Mouse (Mus musculus) urinary bladder, postnatal 25 days (tissue): ENCODE measurements at regions not wholly inside any gene's neighbourhood (a gene's known extent, or its start where the extent isn't known, plus 50 kb on each side); places are given as distances from the start of the nearest gene placed in this dataset.
A peak's percentile ranks its signal among the peaks of the same experiment; 100 is the strongest.

ENCODE experiments used
- DNase-seq: peaks from one replicate; pipeline ENCODE4 v3.0.0; 2022; ENCODE audit warnings: low spot score

DNA sequence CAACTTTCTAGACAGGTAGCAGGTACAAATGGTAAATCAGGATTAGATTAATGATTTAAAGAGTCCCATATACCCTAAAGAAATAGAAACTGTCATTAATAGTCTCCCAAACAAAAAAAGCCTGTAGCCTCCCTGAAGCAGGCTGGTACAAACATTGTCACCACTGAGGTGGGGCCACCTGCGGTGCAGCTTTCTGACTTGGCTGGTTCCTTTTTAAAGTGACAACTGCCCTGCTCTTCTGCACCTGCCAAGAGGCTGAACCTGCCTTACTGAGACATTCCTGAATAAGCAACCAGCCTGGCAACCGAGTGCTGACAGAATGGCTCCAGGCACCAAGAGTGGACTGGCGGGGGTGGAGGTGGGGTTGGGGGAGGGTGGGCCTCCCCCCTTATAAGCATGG, 687.0 kb upstream of the Vrk2 start:
- no peak for DNase-seq

DNA sequence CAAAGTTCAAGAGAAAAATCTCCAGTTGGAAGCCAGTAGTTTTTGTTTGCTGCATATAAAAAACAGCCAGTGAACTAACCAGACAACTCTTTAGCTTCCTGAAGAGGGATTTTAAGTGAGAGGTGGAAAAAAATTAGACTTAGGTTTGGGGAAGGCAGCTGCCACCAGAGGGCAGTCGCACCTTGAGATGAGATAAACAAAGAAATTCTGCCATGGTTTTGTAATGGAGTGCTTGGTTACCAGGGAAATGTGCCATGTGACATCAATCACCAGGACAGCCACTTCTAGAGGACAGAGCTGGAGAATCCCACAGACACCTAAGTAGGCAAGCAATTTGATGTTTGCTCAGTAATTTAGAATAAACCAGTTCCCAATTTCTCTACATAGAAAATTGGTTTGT, 670.5 kb upstream of the Vrk2 start:
- DNase-seq = no peak

DNA sequence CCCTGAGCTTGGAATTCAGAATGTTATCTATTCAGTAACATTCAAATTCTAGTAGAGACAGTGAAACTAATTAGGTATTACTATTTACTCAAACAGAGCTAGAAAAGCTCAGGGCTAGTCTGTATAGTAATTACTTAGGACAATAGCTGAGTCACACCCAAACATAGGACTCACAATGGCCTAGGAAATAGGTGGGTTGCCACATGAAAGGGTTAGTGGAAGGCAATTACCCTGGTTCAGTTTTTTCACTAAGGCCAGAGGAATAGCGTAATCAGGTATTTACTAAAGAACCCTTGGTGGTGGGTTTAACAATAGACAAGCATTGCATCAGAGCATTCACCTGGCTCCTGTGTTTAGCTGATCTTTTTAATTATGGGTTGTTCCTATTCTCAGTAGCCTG, 664.7 kb upstream of the Vrk2 start:
- DNase-seq = no peak

DNA sequence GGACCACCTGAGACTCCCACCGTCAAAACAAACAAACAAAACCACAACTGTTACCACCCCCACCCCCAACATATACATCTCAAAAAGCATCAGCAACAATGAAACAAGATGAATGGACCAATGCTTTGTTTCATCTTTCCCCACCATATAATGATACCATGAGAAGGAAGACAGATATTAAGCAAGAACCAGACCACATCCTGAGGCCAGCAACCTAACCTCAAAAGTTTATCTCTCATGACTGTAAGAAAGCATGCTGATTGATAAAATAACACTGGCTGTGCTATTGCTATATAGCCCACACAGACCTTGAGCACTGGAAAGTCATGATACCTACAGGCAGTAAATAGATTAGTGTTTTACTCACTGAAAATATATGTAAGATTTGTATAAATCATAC, 642.1 kb upstream of the Vrk2 start:
- DNase-seq = no peak

DNA sequence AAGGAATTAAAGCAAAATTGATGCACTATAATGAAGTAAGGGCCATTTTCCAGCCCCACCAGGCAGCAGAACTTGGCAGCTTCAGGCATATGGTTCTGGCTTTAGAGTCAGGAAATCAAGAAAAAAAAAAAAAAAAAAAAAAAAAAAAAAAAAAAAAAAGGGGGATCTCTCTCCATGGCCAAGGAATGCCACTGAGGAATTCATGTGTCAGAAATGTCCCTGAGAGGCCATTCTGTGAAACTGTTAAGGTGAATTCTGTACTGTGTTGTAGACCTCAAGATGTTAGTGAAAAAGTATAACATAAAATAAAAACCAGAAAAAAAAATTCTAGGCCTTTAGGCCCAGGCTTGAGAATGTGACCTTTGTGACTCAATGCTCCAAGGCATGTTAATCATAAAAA, 632.7 kb upstream of the Vrk2 start:
- DNase-seq = no peak

DNA sequence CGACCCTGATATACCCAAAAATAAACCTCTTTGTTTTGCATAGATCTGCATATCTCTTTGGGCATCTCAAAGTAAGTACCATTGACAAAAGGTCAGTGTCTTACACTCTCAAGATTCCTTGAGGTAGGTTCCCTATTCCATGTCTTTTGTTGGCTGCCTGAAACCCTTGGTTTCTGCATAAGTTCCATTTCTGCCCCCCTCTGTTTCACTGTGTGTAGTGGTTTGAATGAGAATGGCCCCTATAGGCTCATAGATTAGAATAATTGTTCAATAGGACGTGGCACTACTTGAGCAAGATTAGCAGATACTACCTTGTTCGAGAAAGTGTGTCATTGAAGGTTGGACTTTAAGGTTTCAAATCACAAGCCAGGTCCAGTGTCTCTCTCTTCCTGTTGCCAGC, 628.6 kb upstream of the Vrk2 start:
- no peak for DNase-seq

DNA sequence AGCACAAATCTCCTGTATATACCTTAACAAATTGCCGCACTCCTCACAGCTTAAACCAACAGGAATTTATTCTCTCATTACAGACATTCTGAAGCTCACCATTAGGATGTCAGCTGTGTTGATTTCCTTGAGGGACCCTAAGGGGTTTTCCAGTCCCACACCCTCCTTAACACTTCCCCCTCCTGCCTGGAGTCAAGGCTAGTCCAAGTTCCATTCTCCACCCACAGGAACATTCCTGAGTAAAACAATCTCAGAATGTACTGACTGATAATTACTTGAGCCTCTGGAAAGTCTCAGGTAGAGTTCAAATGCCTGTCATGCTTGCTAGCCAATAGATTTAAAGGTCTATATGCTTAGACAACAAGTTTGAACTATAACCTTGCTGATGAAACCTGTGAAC, 628.2 kb upstream of the Vrk2 start:
- DNase-seq = no peak

DNA sequence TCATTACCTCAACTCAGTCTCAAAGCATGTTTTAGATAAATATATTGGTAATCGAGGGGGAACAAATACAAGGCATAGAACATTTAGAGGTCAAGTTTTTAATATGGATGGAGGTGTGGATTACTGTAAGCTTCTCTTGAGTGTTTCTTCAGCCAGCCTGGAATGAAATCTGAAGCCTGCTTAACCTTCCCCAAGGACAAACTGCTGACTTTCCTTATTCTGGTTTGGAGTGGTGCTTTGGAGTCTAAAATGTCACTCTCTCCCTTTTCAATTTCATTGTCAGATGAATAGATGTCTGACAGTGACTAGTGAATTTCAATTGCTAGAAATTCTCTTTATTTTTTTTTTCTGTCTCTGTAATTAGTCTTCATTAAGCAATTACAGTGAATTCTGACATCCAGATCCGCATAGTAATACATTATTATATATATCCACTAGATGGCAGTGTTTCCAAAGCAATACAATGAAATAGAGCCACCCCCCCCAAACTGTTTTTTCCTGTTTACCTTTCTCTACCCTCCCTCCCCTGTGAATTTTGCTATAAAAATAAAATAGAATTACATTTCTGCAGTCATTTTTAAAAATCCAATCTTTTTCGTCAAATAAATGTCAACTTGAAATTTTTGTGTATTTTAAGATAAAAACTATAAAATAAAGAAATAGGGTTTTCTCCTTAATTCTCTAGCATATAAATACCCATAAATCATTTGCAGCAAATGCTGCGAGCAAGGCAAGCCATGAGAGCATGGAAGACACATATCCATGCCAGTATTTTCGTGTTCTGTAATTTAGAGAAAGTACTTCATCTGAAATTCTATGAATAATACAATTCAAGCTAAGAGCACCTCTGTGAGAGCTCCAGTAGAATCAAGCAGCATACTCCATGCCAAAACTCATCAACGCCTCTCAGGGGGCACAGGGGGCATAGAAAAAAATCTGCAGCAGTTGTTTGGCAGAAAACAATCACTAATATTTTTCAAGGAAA, 626.2 kb upstream of the Vrk2 start:
- DNase-seq = no peak

DNA sequence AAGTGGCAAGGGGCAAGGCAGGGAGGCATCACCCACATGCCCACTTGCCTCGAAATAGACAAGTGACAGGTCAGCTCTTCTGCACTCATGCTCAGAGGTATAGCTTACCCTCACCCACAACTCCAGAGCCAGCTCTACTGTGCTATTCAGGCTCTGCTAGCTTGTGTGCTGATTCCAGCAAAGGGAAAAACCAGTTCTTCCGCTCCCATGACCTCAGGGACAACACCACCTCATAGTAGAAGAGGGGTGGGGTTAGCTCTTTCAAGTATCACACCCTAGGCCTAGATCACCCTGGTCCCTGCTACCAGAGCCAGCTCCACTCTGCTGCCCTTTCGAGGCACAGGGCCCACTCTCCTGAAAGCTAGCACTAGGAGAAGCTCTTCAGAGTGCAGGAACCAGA, 622.0 kb upstream of the Vrk2 start:
- DNase-seq = peak; percentile 4

DNA sequence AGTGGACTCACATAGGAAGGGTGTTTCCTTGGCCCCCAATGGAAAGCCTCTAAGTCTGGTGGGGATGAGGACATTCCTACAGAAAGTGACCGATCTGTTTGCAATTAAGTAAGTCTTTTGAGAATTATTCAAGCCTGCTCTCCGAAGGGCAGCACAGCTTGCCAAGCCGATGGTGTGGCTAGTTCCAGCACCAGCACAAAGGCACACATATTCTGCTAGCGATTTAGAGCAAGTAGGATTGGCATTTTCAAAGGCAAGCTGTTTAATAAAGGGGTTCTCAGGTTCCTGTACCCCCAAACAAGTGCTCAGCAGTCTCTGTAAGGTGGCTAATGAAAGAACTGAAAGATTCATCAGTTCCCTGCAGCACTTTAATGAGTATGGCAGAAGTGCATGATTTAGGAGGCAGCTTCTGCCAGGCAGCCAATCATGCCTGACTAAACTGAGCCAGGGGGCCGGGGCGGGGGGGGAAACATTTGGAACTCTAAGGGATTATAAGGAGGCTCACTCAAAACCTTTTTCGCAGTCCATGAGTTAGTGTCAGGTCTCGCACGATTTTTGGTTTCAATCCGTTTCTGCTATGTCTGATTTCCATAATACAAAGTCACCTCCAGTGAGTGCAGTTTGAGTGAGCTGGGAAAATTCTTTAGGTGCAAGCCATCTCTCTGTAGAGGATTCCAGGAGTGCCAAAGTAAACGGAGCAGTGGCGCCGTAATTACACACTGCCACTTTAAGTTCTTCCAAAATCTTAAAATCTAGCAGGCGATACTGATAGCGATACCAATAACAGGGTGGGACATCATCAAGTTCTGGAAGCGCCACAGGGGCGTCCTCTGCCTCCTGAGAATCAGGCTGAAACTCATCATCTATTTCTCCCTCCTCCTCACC, 609.8 kb upstream of the Vrk2 start:
- DNase-seq = no peak

DNA sequence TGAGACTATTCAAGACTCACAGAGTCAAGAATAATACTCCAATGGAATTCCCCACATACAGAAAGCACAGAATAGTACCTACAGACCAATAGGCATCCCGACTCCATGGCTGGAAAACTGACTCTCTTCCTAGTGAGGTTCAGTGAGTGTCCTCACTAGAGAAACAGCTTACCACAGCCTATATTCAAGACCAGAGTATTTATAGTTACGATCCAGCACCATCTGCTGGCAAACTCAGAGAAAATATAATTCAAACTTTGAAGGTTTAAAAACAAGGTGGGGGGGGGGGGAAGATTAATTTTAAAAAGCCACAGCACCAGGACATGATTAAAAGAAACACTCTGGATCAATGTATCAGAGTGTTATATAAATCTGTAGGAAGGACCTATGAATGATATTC, 590.2 kb upstream of the Vrk2 start:
- no peak for DNase-seq

DNA sequence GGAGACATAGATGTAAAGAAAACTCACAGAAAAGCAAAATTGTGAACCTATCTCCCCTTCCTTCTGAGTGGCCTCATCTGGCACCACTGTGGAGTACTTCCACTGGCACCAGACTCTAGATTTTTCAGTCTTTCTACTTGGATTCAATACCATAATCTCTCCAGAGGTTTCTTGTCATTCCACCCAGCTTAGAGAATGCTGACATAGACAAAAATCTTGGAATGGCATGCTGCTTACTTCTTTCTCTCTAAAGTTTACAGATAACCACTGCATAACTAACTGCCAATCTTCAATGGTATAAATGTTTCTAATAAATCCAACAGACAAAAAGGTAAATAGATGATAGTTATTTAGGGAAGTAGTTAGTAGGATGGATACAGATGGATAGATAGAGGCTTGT, 589.6 kb upstream of the Vrk2 start:
- DNase-seq = no peak

DNA sequence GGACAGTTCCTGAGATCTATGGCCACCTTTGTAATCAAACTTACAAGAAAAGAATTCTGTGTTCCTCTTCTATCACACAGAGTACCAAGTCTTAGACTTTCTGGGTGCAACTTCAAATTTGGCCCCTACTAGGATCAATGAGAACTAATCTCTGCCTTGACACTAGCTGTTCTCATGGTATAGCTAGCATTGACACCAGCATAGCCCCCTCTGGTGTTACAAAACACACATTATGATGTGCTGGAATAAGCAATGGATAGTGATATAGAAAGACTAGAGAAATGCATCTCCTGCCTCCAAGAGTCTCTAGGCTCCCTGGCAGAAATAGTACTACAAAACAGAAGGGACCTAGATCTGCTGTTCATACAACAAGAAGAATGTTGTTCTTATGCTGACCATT, 566.6 kb upstream of the Vrk2 start:
- no peak for DNase-seq
